Mouse (Mus musculus) heart, postnatal 0 days (tissue): ENCODE measurements at regions not wholly inside any gene's neighbourhood (a gene's known extent, or its start where the extent isn't known, plus 50 kb on each side); places are given as distances from the start of the nearest gene placed in this dataset.
A peak's percentile ranks its signal among the peaks of the same experiment; 100 is the strongest.

Experiments
- ATAC-seq: fragments of 200-750 bp; cut with Nextera tagmentation; 2 replicates; pipeline ENCODE4 v1.8.0; 2017; ENCODE audit warnings: low read depth, moderate number of reproducible peaks, moderate library complexity; ENCODE audit not compliant: insufficient read depth
- DNase-seq: peaks from one replicate; pipeline ENCODE4 v3.0.0-alpha.2; 2016; ENCODE audit warnings: low spot score
- H3K27ac ChIP-seq: fragments of 300-500 bp; sonication (generic); 2 replicates; pipeline ENCODE4 v1.5.1; 2014; ENCODE audit warnings: low read depth, mild to moderate bottlenecking
- H3K27me3 ChIP-seq: fragments of 300-500 bp; sonication (generic); 2 replicates; pipeline ENCODE4 v1.6.1; 2014; ENCODE audit warnings: low read length, mixed read lengths; ENCODE audit not compliant: control insufficient read depth, insufficient read depth
- H3K36me3 ChIP-seq: fragments of 300-500 bp; sonication (generic); replicated peaks from 2 replicates; pipeline ENCODE4 v1.6.1; 2014; ENCODE audit warnings: low read length, mixed read lengths; ENCODE audit not compliant: control insufficient read depth, insufficient read depth
- H3K4me1 ChIP-seq: fragments of 300-500 bp; sonication (generic); 2 replicates; pipeline ENCODE4 v1.6.1; 2014; ENCODE audit warnings: antibody characterized with exemption; ENCODE audit not compliant: control insufficient read depth, insufficient read depth
- H3K4me2 ChIP-seq: fragments of 300-500 bp; sonication (generic); 2 replicates; pipeline ENCODE4 v1.6.1; 2014; ENCODE audit warnings: low read depth, mild to moderate bottlenecking, low read length, moderate library complexity
- H3K4me3 ChIP-seq: fragments of 300-500 bp; sonication (generic); 2 replicates; pipeline ENCODE4 v1.5.1; 2014; ENCODE audit warnings: low read depth, low read length
- H3K9ac ChIP-seq: fragments of 300-500 bp; sonication (generic); replicated peaks from 2 replicates; pipeline ENCODE4 v1.6.1; 2014; ENCODE audit warnings: low read depth, low read length, mixed read lengths
- H3K9me3 ChIP-seq: fragments of 300-500 bp; sonication (generic); replicated peaks from 2 replicates; pipeline ENCODE4 v1.6.1; 2016; ENCODE audit warnings: low read length; ENCODE audit not compliant: control insufficient read depth
- CTCF ChIP-seq: IDR thresholded peaks from 2 replicates; pipeline ENCODE4 v1.5.1; 2016; ENCODE audit warnings: antibody characterized with exemption, control low read depth, low read depth
- EP300 ChIP-seq: IDR thresholded peaks from 2 replicates; pipeline ENCODE4 v1.6.1; 2016; ENCODE audit warnings: antibody characterized with exemption, low read depth
- WGBS: fragments of 180-500 bp; shearing (Covaris S2); extraction: QIAGEN DNeasy Blood & Tissue Kit; methylation state at CpG from one replicate; pipeline ENCODE4 v1.1.7; 2014; 5-methylcytosine and 5-hydroxymethylcytosine counted together

- Histone ChIP-seq H3K9ac (no peak overlapping the region), H3K27me3 (no peaks in the 10 kb centered on the region), H3K4me2 (no peak overlapping the region), H3K9me3 (no peaks in the 10 kb centered on the region), H3K36me3 (no peaks in the 10 kb centered on the region), H3K4me1 (no peaks in the 10 kb centered on the region), H3K4me3 (no peak overlapping the region), H3K27ac (no peak overlapping the region)
- ATAC-seq: no peak
- WGBS: 73% methylated on average over 2 of the region's 2 CpGs
- no peak for TF ChIP-seq CTCF
- no peak for TF ChIP-seq EP300
- DNase-seq: no peak
Measured at GRCm38 (mm10) chr16:62433125-62433524, 353.5 kb downstream of the Nsun3 start.

GRCm38 (mm10) chr16:62414485-62414884 is 372.1 kb downstream of the Nsun3 start:
- Histone ChIP-seq H3K4me1 (no peaks in the 10 kb centered on the region), H3K4me2 (no peak overlapping the region), H3K9me3 (no peaks in the 10 kb centered on the region), H3K27me3 (no peaks in the 10 kb centered on the region), H3K36me3 (no peaks in the 10 kb centered on the region), H3K27ac (no peak overlapping the region), H3K4me3 (no peak overlapping the region), H3K9ac (no peak overlapping the region)
- no peak for DNase-seq
- no peak for ATAC-seq
- no peak for TF ChIP-seq EP300
- peak; percentile 54 for TF ChIP-seq CTCF
- 9% methylated on average over 1 of the region's 1 CpGs for WGBS

GRCm38 (mm10) chr16:62407526-62408165 is 379.0 kb downstream of the Nsun3 start:
- no peak overlapping the region for H3K27ac ChIP-seq
- no peaks in the 10 kb centered on the region for H3K36me3 ChIP-seq
- no peak for TF ChIP-seq CTCF
- no peak for TF ChIP-seq EP300
- H3K9ac ChIP-seq: no peak overlapping the region
- H3K4me1 ChIP-seq: no peaks in the 10 kb centered on the region
- no peak overlapping the region for H3K4me2 ChIP-seq
- peak; percentile 41 for DNase-seq
- H3K27me3 ChIP-seq: no peaks in the 10 kb centered on the region
- ATAC-seq: peak; percentile 49; the same call in 1 of the 2 replicates
- WGBS: 29% methylated on average over 3 of the region's 3 CpGs
- no peak overlapping the region for H3K4me3 ChIP-seq
- H3K9me3 ChIP-seq: no peaks in the 10 kb centered on the region

- TF ChIP-seq CTCF (no peak), EP300 (no peak)
- no peaks in the 10 kb centered on the region for H3K27me3 ChIP-seq
- WGBS: 68% methylated on average over 2 of the region's 2 CpGs
Measured at GRCm38 (mm10) chr16:62406458-62406857, 380.2 kb downstream of the Nsun3 start.

GRCm38 (mm10) chr16:62357279-62357678 is 429.3 kb downstream of the Nsun3 start:
- TF ChIP-seq EP300 (no peak), CTCF (no peak)

More at GRCm38 (mm10) chr16:62406458-62406857, 380.2 kb downstream of the Nsun3 start:
- no peak for DNase-seq
- H3K4me2 ChIP-seq: no peak overlapping the region
- H3K4me1 ChIP-seq: no peaks in the 10 kb centered on the region
- no peak overlapping the region for H3K27ac ChIP-seq
- H3K4me3 ChIP-seq: no peak overlapping the region
- ATAC-seq: no peak
- no peak overlapping the region for H3K9ac ChIP-seq
- no peaks in the 10 kb centered on the region for H3K9me3 ChIP-seq
- H3K36me3 ChIP-seq: no peaks in the 10 kb centered on the region

GRCm38 (mm10) chr16:62356349-62356748 is 430.3 kb downstream of the Nsun3 start:
- ATAC-seq (no peak), DNase-seq (no peak)
- H3K36me3 ChIP-seq: no peaks in the 10 kb centered on the region
- H3K27ac ChIP-seq: no peak overlapping the region
- 57% methylated on average over 3 of the region's 3 CpGs for WGBS
- no peaks in the 10 kb centered on the region for H3K27me3 ChIP-seq
- no peak overlapping the region for H3K4me3 ChIP-seq
- no peaks in the 10 kb centered on the region for H3K9me3 ChIP-seq
- H3K4me1 ChIP-seq: no peaks in the 10 kb centered on the region
- H3K4me2 ChIP-seq: no peak overlapping the region
- H3K9ac ChIP-seq: no peak overlapping the region
- TF ChIP-seq CTCF: no peak
- no peak for TF ChIP-seq EP300

More at GRCm38 (mm10) chr16:62357279-62357678, 429.3 kb downstream of the Nsun3 start:
- H3K27ac ChIP-seq: no peak overlapping the region
- H3K9ac ChIP-seq: no peak overlapping the region
- H3K27me3 ChIP-seq: no peaks in the 10 kb centered on the region
- H3K4me2 ChIP-seq: no peak overlapping the region
- DNase-seq (no peak), ATAC-seq (no peak)
- no peaks in the 10 kb centered on the region for H3K36me3 ChIP-seq
- no peak overlapping the region for H3K4me3 ChIP-seq
- H3K4me1 ChIP-seq: no peaks in the 10 kb centered on the region
- no peaks in the 10 kb centered on the region for H3K9me3 ChIP-seq
